Mouse (Mus musculus): ENCODE results near the gene Rara. TPM values are rescaled to one million over a fixed set of nuclear protein-coding genes. Genes with fewer than 3 reads are reported as not detected.

The Rara gene
- total and polyA plus RNA-seq, 3 experiments, result 4.5 to 13.7 (median 12.1) TPM

DNA sequence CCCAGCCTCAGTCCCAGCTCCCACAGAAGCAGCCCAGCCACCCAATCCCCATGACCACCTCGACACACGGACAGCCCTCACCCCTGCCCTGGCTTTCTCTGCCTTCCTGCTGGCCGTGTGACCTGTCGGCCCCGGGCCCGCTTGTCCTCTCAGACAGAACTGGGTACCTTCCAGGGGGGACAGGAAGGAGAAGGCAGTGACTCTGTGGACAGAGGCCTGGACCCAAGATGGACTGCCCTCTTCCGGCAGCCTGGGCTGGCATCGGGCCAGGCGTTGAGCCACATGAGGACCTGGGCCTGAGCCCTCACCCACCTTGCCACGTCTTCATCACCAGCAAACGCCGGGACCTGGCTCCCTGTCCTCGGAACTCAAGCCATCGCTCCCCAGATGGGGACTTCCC is 46.0 kb downstream of the Rara start:
- no peaks in the 10 kb centered on the region for H3K27me3 ChIP-seq (replicated peaks)
- H3K4me1 ChIP-seq (ENCODE audit: control insufficient read depth in 1 of 2, insufficient read depth in 2 of 2), result peaks cover 6 to 15% of the 10 kb centered on the region in 2 experiments; a peak in 3 of 4 replicates
- dilution Hi-C loops (cut with MboI; ENCODE audit: extremely low pct_ligation_motif_present, extremely low pct_unique_long_range_greater_than_20kb, low sequenced_read_pairs) (no loop called here), in situ Hi-C loops (cut with MboI; ENCODE audit: low pct_ligation_motif_present, low pct_unique_long_range_greater_than_20kb, low sequenced_read_pairs) (loop anchor here (5.0 to 10.0 kb wide), 2 partner anchors 36 to 59 kb away; no protein-coding TSS in a partner anchor)
- H3K4me3 ChIP-seq (replicated peaks in 1 of 3; ENCODE audit: low read depth in 2 of 3, low read length in 2 of 3, poor library complexity in 1 of 3), result no peak overlapping the region
- no peak overlapping the region for H3K27ac ChIP-seq (ENCODE audit: insufficient read depth, low read depth)
- H3K9me3 ChIP-seq (replicated peaks; ENCODE audit: low read length), result peaks cover 3% of the 10 kb centered on the region
- no peaks in the 10 kb centered on the region for H3K79me2 ChIP-seq (replicated peaks; ENCODE audit: control insufficient read depth, extremely low read depth, insufficient read depth, poor library complexity, severe bottlenecking)
- TF ChIP-seq EP300 (IDR thresholded peaks at IDR 0.05; ENCODE audit: low read length) (no peak), KAT2A (IDR thresholded peaks at IDR 0.05; ENCODE audit: insufficient replicate concordance, low read length) (no peak), SMC3 (IDR thresholded peaks at IDR 0.05; ENCODE audit: low read depth, low read length) (no peak), MAFK (IDR thresholded peaks at IDR 0.05; ENCODE audit: insufficient replicate concordance, low read length) (no peak), PAX5 (IDR thresholded peaks at IDR 0.05; ENCODE audit: low read length) (no peak), RAD21 (IDR thresholded peaks at IDR 0.05; ENCODE audit: low read depth, low read length) (no peak), MAX (IDR thresholded peaks at IDR 0.05; ENCODE audit: low read length) (no peak), SIN3A (IDR thresholded peaks at IDR 0.05; ENCODE audit: low read length) (no peak), ZNF384 (IDR thresholded peaks at IDR 0.05; ENCODE audit: low read depth, low read length) (no peak), CTCF (conservative IDR thresholded peaks at IDR 0.05 in 1 of 2, IDR thresholded peaks at IDR 0.05 in 1 of 2; ENCODE audit: low read depth in 2 of 2, low read length in 2 of 2) (no peak), IRF4 (IDR thresholded peaks at IDR 0.05; ENCODE audit: low read depth, low read length) (no peak), NELFE (IDR thresholded peaks at IDR 0.05; ENCODE audit: low read depth, low read length) (no peak), MXI1 (IDR thresholded peaks at IDR 0.05; ENCODE audit: low read depth, low read length) (no peak), RCOR1 (conservative IDR thresholded peaks at IDR 0.05; ENCODE audit: low read depth, low read length) (no peak)
- H3K9ac ChIP-seq (ENCODE audit: insufficient read depth, low read depth), result no peak overlapping the region
- DNase-seq (ENCODE audit: extremely low read depth), result no peak
- H3K36me3 ChIP-seq (replicated peaks in 1 of 2; ENCODE audit: control insufficient read depth in 1 of 2, insufficient read depth in 1 of 2, low read length in 1 of 2), result peaks cover 41 to 65% of the 10 kb centered on the region in 2 experiments
- no peak overlapping the region for H3K4me2 ChIP-seq (ENCODE audit: insufficient read depth, low read depth, poor library complexity, severe bottlenecking)

DNA sequence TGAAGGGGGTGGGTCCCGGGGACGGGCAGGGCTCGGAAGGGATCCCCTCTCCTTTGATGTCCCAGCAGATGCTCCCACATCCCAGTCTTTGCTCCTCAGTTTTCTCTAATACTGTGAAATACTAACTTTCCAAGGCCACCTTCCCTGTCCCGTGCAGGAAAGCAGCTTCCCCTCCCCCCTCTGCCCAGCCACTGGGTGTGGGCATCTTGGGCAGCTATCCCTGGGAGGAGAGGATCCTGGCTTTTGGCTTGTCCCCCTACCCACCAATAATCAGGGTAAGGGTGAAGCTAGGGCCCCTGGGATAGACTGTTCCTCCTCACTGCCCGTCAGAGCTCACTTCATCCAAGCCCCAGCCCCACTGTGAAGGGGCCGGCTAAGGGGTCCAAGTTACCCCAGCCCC is 46.6 kb downstream of the Rara start:
- Histone ChIP-seq H3K9ac (ENCODE audit: insufficient read depth, low read depth) (no peak overlapping the region), H3K36me3 (replicated peaks in 1 of 2; ENCODE audit: control insufficient read depth in 1 of 2, insufficient read depth in 1 of 2, low read length in 1 of 2) (peaks cover 38 to 59% of the 10 kb centered on the region in 2 experiments), H3K4me3 (replicated peaks in 1 of 3; ENCODE audit: low read depth in 2 of 3, low read length in 2 of 3, poor library complexity in 1 of 3) (no peak overlapping the region), H3K9me3 (replicated peaks; ENCODE audit: low read length) (peaks cover 3% of the 10 kb centered on the region), H3K4me1 (ENCODE audit: control insufficient read depth in 1 of 2, insufficient read depth in 2 of 2) (peaks cover 3 to 9% of the 10 kb centered on the region in 2 experiments; a peak in 3 of 4 replicates), H3K79me2 (replicated peaks; ENCODE audit: control insufficient read depth, extremely low read depth, insufficient read depth, poor library complexity, severe bottlenecking) (no peaks in the 10 kb centered on the region), H3K4me2 (ENCODE audit: insufficient read depth, low read depth, poor library complexity, severe bottlenecking) (no peak overlapping the region), H3K27ac (ENCODE audit: insufficient read depth, low read depth) (no peak overlapping the region), H3K27me3 (replicated peaks) (peaks cover 2% of the 10 kb centered on the region)
- no peak for TF ChIP-seq EP300 (IDR thresholded peaks at IDR 0.05; ENCODE audit: low read length)
- TF ChIP-seq UBTF (IDR thresholded peaks at IDR 0.05; ENCODE audit: low read depth, low read length), result no peak
- DNase-seq (ENCODE audit: extremely low read depth), result no peak
- dilution Hi-C loops (cut with MboI; ENCODE audit: extremely low pct_ligation_motif_present, extremely low pct_unique_long_range_greater_than_20kb, low sequenced_read_pairs) (no loop called here), in situ Hi-C loops (cut with MboI; ENCODE audit: low pct_ligation_motif_present, low pct_unique_long_range_greater_than_20kb, low sequenced_read_pairs) (loop anchor here (5.0 to 10.0 kb wide), 2 partner anchors 37 to 59 kb away; no protein-coding TSS in a partner anchor)

All from CH12.LX (cell line).